Mouse (Mus musculus): ENCODE measurements at regions not wholly inside any gene's neighbourhood (a gene's known extent, or its start where the extent isn't known, plus 50 kb on each side); places are given as distances from the start of the nearest gene placed in this dataset.

GRCm38 (mm10) chr8:12075943-12076342, 202.7 kb upstream of the A230072I06Rik start:
- no peak for DNase-seq

- DNase-seq: peak; percentile 59 to 61
Observed at GRCm38 (mm10) chr8:12076811-12077375, 201.7 kb upstream of the A230072I06Rik start.

- DNase-seq: no peak
Observed at GRCm38 (mm10) chr8:12077896-12078295, 200.7 kb upstream of the A230072I06Rik start.

GRCm38 (mm10) chr8:12078679-12079566, 199.7 kb upstream of the A230072I06Rik start:
- no peak for DNase-seq

GRCm38 (mm10) chr8:12081536-12081935, 197.1 kb upstream of the A230072I06Rik start:
- DNase-seq: no peak

- DNase-seq: no peak
Observed at GRCm38 (mm10) chr8:12087192-12087800, 191.3 kb upstream of the A230072I06Rik start.

- no peak for DNase-seq
Observed at GRCm38 (mm10) chr8:12100145-12100544, 178.5 kb upstream of the A230072I06Rik start.

GRCm38 (mm10) chr8:12103296-12103695, 175.3 kb upstream of the A230072I06Rik start:
- no peak for DNase-seq

GRCm38 (mm10) chr8:12105106-12105901, 173.3 kb upstream of the A230072I06Rik start:
- no peak for DNase-seq

GRCm38 (mm10) chr8:12108578-12108977, 170.0 kb upstream of the A230072I06Rik start:
- DNase-seq: no peak

GRCm38 (mm10) chr8:12111626-12112025, 167.0 kb upstream of the A230072I06Rik start:
- no peak for DNase-seq

GRCm38 (mm10) chr8:12113023-12113422, 165.6 kb upstream of the A230072I06Rik start:
- no peak for DNase-seq

- DNase-seq: peak; percentile 76 to 79
Observed at GRCm38 (mm10) chr8:12126374-12127001, 152.1 kb upstream of the A230072I06Rik start.

- peak in 1 of 2 experiments; percentile 27 for DNase-seq
Observed at GRCm38 (mm10) chr8:12127106-12127800, 151.4 kb upstream of the A230072I06Rik start.

GRCm38 (mm10) chr8:12127801-12128490, 150.7 kb upstream of the A230072I06Rik start:
- DNase-seq: no peak

- DNase-seq: no peak
Observed at GRCm38 (mm10) chr8:12130591-12130990, 148.0 kb upstream of the A230072I06Rik start.

GRCm38 (mm10) chr8:12134200-12134599, 144.4 kb upstream of the A230072I06Rik start:
- no peak for DNase-seq

GRCm38 (mm10) chr8:12135392-12136177, 143.0 kb upstream of the A230072I06Rik start:
- DNase-seq: no peak

- DNase-seq: no peak
Observed at GRCm38 (mm10) chr8:12136178-12136455, 142.5 kb upstream of the A230072I06Rik start.

- no peak for DNase-seq
Observed at GRCm38 (mm10) chr8:12137496-12137895, 141.1 kb upstream of the A230072I06Rik start.

Data from cerebellum, postnatal 14 days (tissue).